12 mouse cellular contexts compared by ENCODE assay signal in the genomic region with DNA sequence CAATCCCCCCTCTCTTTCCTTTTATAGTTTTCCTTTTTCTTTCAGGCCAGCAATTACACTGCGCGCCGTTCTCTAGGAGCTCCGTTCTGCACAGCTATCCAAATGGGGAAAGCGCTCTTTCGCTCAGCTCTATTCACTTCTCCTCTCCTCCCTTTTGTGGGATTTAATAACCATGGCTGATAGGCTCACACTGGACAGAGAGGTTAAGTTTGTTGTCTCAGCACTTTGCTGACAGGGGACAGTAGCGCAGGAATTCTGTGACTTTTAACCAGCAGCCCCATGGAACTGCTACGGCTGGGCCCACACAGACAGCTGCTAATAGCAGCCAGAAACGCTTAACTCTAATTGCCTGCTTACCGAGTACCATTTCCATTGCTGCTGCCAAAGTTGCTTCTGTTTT.
DNase-seq lines count a peak whose midpoint lies in the region; ATAC-seq and TF ChIP-seq lines count a peak whose summit lies in the region.
"Had no signal": no experiment of that assay in that cellular context is flagged by ENCODE, and none has a peak within 500 bp of the region (broad histone marks: within the 10 kb centered on the region; RNA-seq: fewer than 3 reads in every experiment).

No protein-coding gene starts in this region.

- H3K27me3 ChIP-seq in hindbrain, embryonic 10.5 days (ENCODE audit: insufficient read depth, poor library complexity, severe bottlenecking): no peaks in the 10 kb centered on the region
- no peaks in the 10 kb centered on the region for H3K27me3 ChIP-seq in midbrain, embryonic 14.5 days (ENCODE audit: control insufficient read depth, insufficient read depth, low read length)
- no peaks in the 10 kb centered on the region for H3K27me3 ChIP-seq in intestine, postnatal 0 days (replicated peaks; ENCODE audit: control insufficient read depth, insufficient read depth, low read length)
- H3K27me3 ChIP-seq: liver, embryonic 15.5 days; megakaryocyte, embryonic 14.5 days had no signal

- intact Hi-C loops in heart, postnatal 36 days (cut with DNase I): no loop called here

- no peak overlapping the region for H3K27ac ChIP-seq in hindbrain, embryonic 10.5 days
- H3K27ac ChIP-seq in midbrain, embryonic 14.5 days (replicated peaks; ENCODE audit: low read depth, low read length): 0 out of 2 replicates have a peak overlapping the region, but pooled peaks have one; percentile 4
- no peak overlapping the region for H3K27ac ChIP-seq in intestine, postnatal 0 days (ENCODE audit: low read depth, low read length)
- H3K27ac ChIP-seq: liver, embryonic 15.5 days had no signal

- H3K4me3 ChIP-seq in hindbrain, embryonic 10.5 days: no peak overlapping the region
- H3K4me3 ChIP-seq in midbrain, embryonic 14.5 days (replicated peaks; ENCODE audit: low read depth, low read length): no peak overlapping the region
- H3K4me3 ChIP-seq in intestine, postnatal 0 days (ENCODE audit: low read depth, low read length): no peak overlapping the region
- H3K4me3 ChIP-seq: liver, embryonic 15.5 days; megakaryocyte, embryonic 14.5 days had no signal

- H3K4me2 ChIP-seq in midbrain, embryonic 14.5 days (ENCODE audit: low read length): peak overlapping the region; percentile 27
- H3K4me2 ChIP-seq in intestine, postnatal 0 days (replicated peaks; ENCODE audit: low read depth): no peak overlapping the region
- H3K4me2 ChIP-seq: liver, embryonic 15.5 days had no signal

- H3K4me1 ChIP-seq in hindbrain, embryonic 10.5 days (replicated peaks): peaks cover 17% of the 10 kb centered on the region
- H3K4me1 ChIP-seq in midbrain, embryonic 14.5 days (ENCODE audit: control insufficient read depth, insufficient read depth, low read length): peaks cover 7% of the 10 kb centered on the region; the same call in 1 of the 2 replicates
- H3K4me1 ChIP-seq in intestine, postnatal 0 days (replicated peaks; ENCODE audit: control insufficient read depth, insufficient read depth, low read length): no peaks in the 10 kb centered on the region
- H3K4me1 ChIP-seq: liver, embryonic 15.5 days; megakaryocyte, embryonic 14.5 days had no signal

- H3K9ac ChIP-seq in midbrain, embryonic 14.5 days (replicated peaks; ENCODE audit: low read length): no peak overlapping the region
- no peak overlapping the region for H3K9ac ChIP-seq in intestine, postnatal 0 days (ENCODE audit: low read depth, low read length)
- H3K9ac ChIP-seq: liver, embryonic 15.5 days had no signal

- no peaks in the 10 kb centered on the region for H3K36me3 ChIP-seq in hindbrain, embryonic 10.5 days
- no peaks in the 10 kb centered on the region for H3K36me3 ChIP-seq in midbrain, embryonic 14.5 days (ENCODE audit: control insufficient read depth, insufficient read depth, low read length)
- no peaks in the 10 kb centered on the region for H3K36me3 ChIP-seq in intestine, postnatal 0 days (ENCODE audit: control insufficient read depth, insufficient read depth)
- H3K36me3 ChIP-seq: liver, embryonic 15.5 days had no signal

- 0 out of 2 replicates have a peak, but pooled peaks cover 4% of the 10 kb centered on the region for H3K9me3 ChIP-seq in hindbrain, embryonic 10.5 days
- H3K9me3 ChIP-seq in midbrain, embryonic 14.5 days (ENCODE audit: control insufficient read depth, low read length): peaks cover 3% of the 10 kb centered on the region; the same call in 1 of the 2 replicates
- no peaks in the 10 kb centered on the region for H3K9me3 ChIP-seq in intestine, postnatal 0 days (ENCODE audit: control insufficient read depth)

- WGBS in hindbrain, embryonic 10.5 days: 38% methylated on average over 10 of the region's 10 CpGs
- 6% methylated on average over 10 of the region's 10 CpGs for WGBS in midbrain, embryonic 14.5 days
- WGBS in intestine, postnatal 0 days: 82% methylated on average over 10 of the region's 10 CpGs

- DNase-seq in right cerebral cortex, postnatal 4 days: peak; percentile 7
- no peak for DNase-seq in right cerebral cortex, adult 18-20 months
- DNase-seq in hindbrain, embryonic 10.5 days (ENCODE audit: low spot score): peak; percentile 24
- peak; percentile 68 for DNase-seq in midbrain, embryonic 14.5 days
- DNase-seq in gastrocnemius, postnatal 4 days (ENCODE audit: low spot score in 2 of 2): no peak
- no peak for DNase-seq in heart, postnatal 36 days
- DNase-seq: heart, postnatal 14 days; kidney, adult 2 months; left cerebral cortex, postnatal 4 days had no signal

- ATAC-seq in midbrain, embryonic 14.5 days (ENCODE audit: low FRiP score, low TSS enrichment): peak; percentile 40; the same call in 1 of the 2 replicates
- ATAC-seq in intestine, postnatal 0 days: no peak

- TF ChIP-seq CTCF in intestine, postnatal 0 days (IDR thresholded peaks at IDR 0.05; ENCODE audit: low read depth): no peak

Comparison
In these comparisons a context has a peak if more than half of its experiments do, and no peak if none do; other contexts are left out.
1. DNase-seq: peak in right cerebral cortex, postnatal 4 days (single experiment), hindbrain, embryonic 10.5 days (single experiment) and midbrain, embryonic 14.5 days (single experiment); none in right cerebral cortex, adult 18-20 months (single experiment), gastrocnemius, postnatal 4 days (0 of 2) and heart, postnatal 36 days (0 of 2).